Mouse (Mus musculus) monocyte, adult 5-6 weeks (primary cell): ENCODE data around the gene Cyp2d9. TPM values are rescaled to one million over a fixed set of nuclear protein-coding genes. Genes with fewer than 3 reads are reported as not detected.
"Not testable (repeated sequence)": the region's sequence is repeated elsewhere in the genome, so short reads cannot be mapped to it uniquely, and the experiment has no call there.

Experiments used
- ATAC-seq: fragments of 153-309, 156-312 bp; replicated peaks from 2 replicates; pipeline ENCODE4 v1.8.0; 2017; ENCODE audit warnings: mild to moderate bottlenecking; ENCODE audit not compliant: low TSS enrichment, insufficient number of reproducible peaks, severe bottlenecking, poor library complexity, low FRiP score
- total RNA-seq: library from RNA; stranded (forward); fragments of 200-1000, 200-491, 200-594 nt; gene quantifications from 3 replicates; pipeline ENCODE4 v1.2.3, GENCODE M21; 2017

Gene Cyp2d9
- total RNA-seq = not detected in 3 replicates

- ATAC-seq = no peak
These were observed at the start of gene Cyp2d9 for GRCm38 (mm10) chr15:82433137-82433536. Gene Cyp2d9 (plus strand): TSS chr15:82433437.

- no peak for ATAC-seq
These were observed 47.5 kb upstream of the Cyp2d9 start for GRCm38 (mm10) chr15:82385729-82386128.

DNA sequence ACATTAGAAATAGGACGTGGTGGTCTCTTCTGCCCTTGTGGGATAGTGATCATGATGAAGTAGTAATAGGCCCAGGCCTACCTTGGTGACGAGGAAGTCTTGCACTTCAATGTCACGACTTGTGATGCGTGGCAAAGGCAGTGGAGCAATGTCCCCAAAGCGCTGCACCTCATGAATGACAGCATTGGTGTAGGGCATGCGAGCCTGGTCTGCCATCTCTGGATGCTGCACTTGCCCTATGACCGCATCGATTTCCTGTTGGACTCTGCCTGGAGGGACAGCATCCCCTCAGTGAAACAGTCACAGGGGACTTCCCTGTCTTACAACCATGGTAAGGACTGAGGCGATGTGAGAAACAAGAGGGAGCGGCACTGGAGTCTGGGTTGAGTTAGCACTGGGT, 43.3 kb upstream of the Cyp2d9 start:
- not testable (repeated sequence) for ATAC-seq

GRCm38 (mm10) chr15:82393922-82394321, 39.3 kb upstream of the Cyp2d9 start, which contains the start of gene Cyp2d11:
Gene Cyp2d11 (minus strand): TSS chr15:82394022.
- ATAC-seq = not testable (repeated sequence)

GRCm38 (mm10) chr15:82395955-82396354, 37.3 kb upstream of the Cyp2d9 start:
- not testable (repeated sequence) for ATAC-seq

DNA sequence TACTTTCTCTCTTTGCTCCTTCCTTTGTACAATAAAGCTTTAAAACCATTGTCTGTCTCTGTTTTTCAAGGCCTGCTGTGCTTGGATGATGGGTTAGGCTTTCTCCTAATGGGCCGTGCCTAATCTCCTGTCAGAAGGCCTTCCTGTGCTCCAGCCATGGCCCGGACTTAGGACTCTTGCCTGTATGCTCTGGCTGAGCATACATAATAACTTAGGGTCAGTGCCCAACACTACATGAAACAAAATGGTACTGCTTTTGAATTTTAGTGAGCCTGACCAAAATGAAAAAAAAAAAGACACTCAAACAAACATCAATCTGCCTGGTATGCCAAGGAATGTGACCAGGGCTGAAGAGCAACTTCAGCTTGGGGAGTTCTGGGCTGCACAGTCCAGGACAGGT, 31.7 kb upstream of the Cyp2d9 start:
- no peak for ATAC-seq

DNA sequence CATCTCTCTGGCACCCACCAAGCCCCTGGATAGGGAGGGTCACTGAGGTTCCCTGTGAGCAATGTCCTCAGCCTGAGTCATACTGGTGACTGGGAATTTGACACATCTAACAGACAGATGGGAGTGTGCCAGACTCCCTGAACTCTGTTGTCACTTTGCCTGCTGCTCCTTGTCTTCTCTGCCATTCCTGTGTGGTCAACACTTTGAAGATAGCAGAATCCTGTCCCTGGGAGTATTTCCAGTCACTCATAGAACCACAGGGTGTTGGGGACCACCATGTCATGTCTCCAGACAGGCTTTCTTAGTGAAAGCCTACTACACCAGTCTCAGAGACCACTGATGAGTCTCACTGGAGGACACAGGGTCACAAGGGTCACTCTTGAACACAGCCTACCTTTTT, 31.1 kb upstream of the Cyp2d9 start:
- no peak for ATAC-seq

- no peak for ATAC-seq
These were observed 30.5 kb upstream of the Cyp2d9 start for GRCm38 (mm10) chr15:82402741-82403140.

- no peak for ATAC-seq
These were observed 29.6 kb upstream of the Cyp2d9 start for GRCm38 (mm10) chr15:82403606-82404005.

GRCm38 (mm10) chr15:82404163-82404562, 29.1 kb upstream of the Cyp2d9 start:
- no peak for ATAC-seq

DNA sequence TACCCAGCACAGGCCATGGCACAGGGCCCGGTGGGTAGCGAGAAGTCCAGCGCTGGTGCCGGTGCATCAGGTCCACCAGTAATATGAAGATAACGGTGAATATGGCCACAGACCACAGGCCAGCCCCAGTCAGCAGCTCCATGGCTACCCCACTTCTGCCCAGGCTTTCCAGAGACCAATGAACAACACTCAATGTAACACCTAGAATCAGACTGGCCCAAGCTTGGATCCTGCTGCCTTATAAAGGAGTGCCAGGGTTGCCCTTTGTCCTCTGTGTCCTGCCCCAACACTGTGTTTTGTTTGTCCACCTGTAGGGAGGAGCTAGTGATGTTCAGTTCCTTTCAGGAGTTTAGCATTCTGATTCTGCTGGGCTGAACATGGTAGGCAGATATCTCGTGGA, 26.3 kb upstream of the Cyp2d9 start, which contains the start of gene Cyp2d10:
Gene Cyp2d10, minus strand, starts transcription at position 215 of the 400 bp plus-strand sequence.
- ATAC-seq = no peak

- no peak for ATAC-seq
These were observed 25.7 kb upstream of the Cyp2d9 start for GRCm38 (mm10) chr15:82407536-82407935.

DNA sequence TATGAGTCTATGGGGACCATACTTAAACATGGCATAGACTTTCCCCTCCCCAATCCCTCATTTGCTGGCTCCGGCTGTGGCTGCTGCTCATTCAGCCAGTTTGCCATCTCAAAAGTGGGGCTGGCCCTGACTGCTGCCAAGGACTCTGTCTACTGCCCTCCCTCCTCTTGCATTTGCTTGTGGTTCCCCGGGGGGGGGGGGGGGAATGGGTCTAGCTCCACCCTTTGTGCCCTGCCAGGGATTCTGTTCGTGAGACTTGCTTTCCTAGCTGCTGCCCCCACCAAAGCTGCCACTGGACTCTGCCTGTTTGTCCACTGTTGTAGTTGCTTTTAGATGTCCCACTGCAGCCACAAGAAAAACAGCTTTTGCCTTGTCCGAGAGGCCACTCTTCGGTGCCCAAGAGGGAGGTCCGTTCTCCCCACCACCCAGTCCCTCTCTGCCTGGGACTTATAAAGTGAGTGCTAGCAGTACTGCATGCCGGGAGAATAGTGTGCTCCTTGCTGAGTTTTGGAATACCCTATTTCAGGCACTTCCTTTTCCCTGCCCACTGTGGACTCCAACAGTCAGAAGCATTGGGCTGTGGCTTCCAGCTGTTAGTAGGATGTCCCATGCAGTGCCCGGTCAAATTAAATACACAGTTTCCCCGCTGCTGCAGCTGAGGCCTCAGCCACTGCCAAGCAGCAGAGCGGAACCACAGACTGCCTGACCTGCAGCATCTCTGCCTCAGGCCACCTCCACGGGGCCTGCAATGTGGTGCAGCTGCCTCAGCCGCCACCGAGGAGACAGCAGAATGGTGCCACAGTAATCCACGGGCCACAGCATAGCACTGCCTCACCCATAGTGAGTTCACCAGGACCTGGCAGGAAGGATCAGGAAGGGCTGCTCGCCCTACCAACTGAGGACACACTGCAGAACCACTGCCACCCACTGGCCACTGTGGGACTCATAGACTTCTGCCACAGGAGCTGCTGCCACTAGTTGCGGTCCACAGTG, 16.1 kb upstream of the Cyp2d9 start:
- peak; percentile 94 for ATAC-seq

GRCm38 (mm10) chr15:82418616-82419015, 14.6 kb upstream of the Cyp2d9 start:
- no peak for ATAC-seq

- ATAC-seq = no peak
These were observed 10.3 kb upstream of the Cyp2d9 start for GRCm38 (mm10) chr15:82422935-82423334.

- ATAC-seq = no peak
These were observed 9.8 kb upstream of the Cyp2d9 start for GRCm38 (mm10) chr15:82423471-82423870.

- ATAC-seq = no peak
These were observed 384 bp downstream of the Cyp2d9 start for GRCm38 (mm10) chr15:82433621-82434020.

- no peak for ATAC-seq
These were observed 1.3 kb downstream of the Cyp2d9 start for GRCm38 (mm10) chr15:82434541-82434940.

- no peak for ATAC-seq
These were observed 1.8 kb downstream of the Cyp2d9 start for GRCm38 (mm10) chr15:82435011-82435410.

DNA sequence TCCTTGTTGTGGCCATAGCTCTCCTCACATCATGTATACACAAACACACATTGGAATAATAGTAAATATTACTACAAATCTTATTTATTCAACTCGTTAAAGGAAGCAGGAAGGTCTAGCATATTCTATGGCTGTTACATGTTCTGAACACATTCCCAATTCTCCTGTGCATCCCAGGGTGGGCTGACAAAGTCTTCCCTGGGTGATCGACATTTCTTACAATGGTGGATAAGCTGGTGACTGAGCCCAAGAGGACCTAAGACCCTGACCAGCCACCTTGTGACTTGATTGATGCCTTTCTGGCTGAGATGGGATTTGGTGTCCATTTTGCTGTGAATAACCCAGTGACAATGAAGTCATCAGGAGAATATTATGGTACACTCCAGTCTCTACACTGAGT, 2.4 kb downstream of the Cyp2d9 start:
- ATAC-seq = no peak
